Mouse (Mus musculus): ENCODE results near the gene Galnt14.

The Galnt14 gene

GRCm38 (mm10) chr17:73668996-73669395 lies 41.3 kb downstream of the Galnt14 start:
- no peak for DNase-seq (ENCODE audit: low spot score in 2 of 2)

GRCm38 (mm10) chr17:73663237-73663636 lies 47.0 kb downstream of the Galnt14 start:
- no peak for DNase-seq (ENCODE audit: low spot score in 2 of 2)

GRCm38 (mm10) chr17:73658731-73659445 lies 51.4 kb downstream of the Galnt14 start:
- DNase-seq (ENCODE audit: low spot score in 2 of 2), result no peak

GRCm38 (mm10) chr17:73656373-73656772 lies 53.9 kb downstream of the Galnt14 start:
- DNase-seq (ENCODE audit: low spot score in 2 of 2), result no peak

- DNase-seq (ENCODE audit: low spot score in 2 of 2), result no peak
Observed at GRCm38 (mm10) chr17:73654261-73654660, 56.0 kb downstream of the Galnt14 start.

- DNase-seq (ENCODE audit: low spot score in 2 of 2), result no peak
Observed at GRCm38 (mm10) chr17:73649371-73649770, 60.9 kb downstream of the Galnt14 start.

- no peak for DNase-seq (ENCODE audit: low spot score in 2 of 2)
Observed at GRCm38 (mm10) chr17:73641676-73642075, 68.6 kb downstream of the Galnt14 start.

GRCm38 (mm10) chr17:73640117-73640480 lies 70.2 kb downstream of the Galnt14 start:
- no peak for DNase-seq (ENCODE audit: low spot score in 2 of 2)

- DNase-seq (ENCODE audit: low spot score in 2 of 2), result no peak
Observed at GRCm38 (mm10) chr17:73639401-73640116, 70.7 kb downstream of the Galnt14 start.

GRCm38 (mm10) chr17:73636988-73637387 lies 73.3 kb downstream of the Galnt14 start:
- no peak for DNase-seq (ENCODE audit: low spot score in 2 of 2)

GRCm38 (mm10) chr17:73634896-73635295 lies 75.4 kb downstream of the Galnt14 start:
- DNase-seq (ENCODE audit: low spot score in 2 of 2), result no peak

- DNase-seq (ENCODE audit: low spot score in 2 of 2), result no peak
Observed at GRCm38 (mm10) chr17:73633991-73634710, 76.1 kb downstream of the Galnt14 start.

- no peak for DNase-seq (ENCODE audit: low spot score in 2 of 2)
Observed at GRCm38 (mm10) chr17:73628263-73628914, 81.9 kb downstream of the Galnt14 start.

- no peak for DNase-seq (ENCODE audit: low spot score in 2 of 2)
Observed at GRCm38 (mm10) chr17:73626912-73627311, 83.3 kb downstream of the Galnt14 start.

GRCm38 (mm10) chr17:73620049-73620448 lies 90.2 kb downstream of the Galnt14 start:
- DNase-seq (ENCODE audit: low spot score in 2 of 2), result no peak

- DNase-seq (ENCODE audit: low spot score in 2 of 2), result no peak
Observed at GRCm38 (mm10) chr17:73602552-73603478, 107.4 kb downstream of the Galnt14 start.

GRCm38 (mm10) chr17:73599923-73600322 lies 110.3 kb downstream of the Galnt14 start:
- no peak for DNase-seq (ENCODE audit: low spot score in 2 of 2)

GRCm38 (mm10) chr17:73592081-73592480 lies 118.2 kb downstream of the Galnt14 start:
- no peak for DNase-seq (ENCODE audit: low spot score in 2 of 2)

- DNase-seq (ENCODE audit: low spot score in 2 of 2), result no peak
Observed at GRCm38 (mm10) chr17:73587573-73587972, 122.7 kb downstream of the Galnt14 start.

GRCm38 (mm10) chr17:73574186-73574585 lies 136.1 kb downstream of the Galnt14 start:
- DNase-seq (ENCODE audit: low spot score in 2 of 2), result no peak

- DNase-seq (ENCODE audit: low spot score in 2 of 2), result no peak
Observed at GRCm38 (mm10) chr17:73572881-73573280, 137.4 kb downstream of the Galnt14 start.
